Mouse (Mus musculus) testis, postnatal 10 days (tissue): ENCODE results near the gene Vamp1.
A peak's percentile ranks its signal among the peaks of the same experiment; 100 is the strongest.

Experiments
- DNase-seq: peaks from one replicate; pipeline ENCODE4 v3.0.0; 2021; ENCODE audit warnings: low spot score

Gene Vamp1

GRCm38 (mm10) chr6:125215148-125215954 is at the start of gene Vamp1:
Vamp1 (plus strand) TSS chr6:125215551.
- DNase-seq, result peak; percentile 93

GRCm38 (mm10) chr6:125166051-125166751 is 49.1 kb upstream of the Vamp1 start, which contains the start of gene Gapdh:
Gapdh (minus strand) TSS chr6:125166467.
- DNase-seq, result peak; percentile 79

- DNase-seq, result peak; percentile 48
These were observed 48.3 kb upstream of the Vamp1 start for GRCm38 (mm10) chr6:125166861-125167650.

- DNase-seq, result no peak
These were observed 47.3 kb upstream of the Vamp1 start for GRCm38 (mm10) chr6:125168086-125168485.

GRCm38 (mm10) chr6:125170194-125170593 is 45.2 kb upstream of the Vamp1 start:
- no peak for DNase-seq

GRCm38 (mm10) chr6:125172474-125172873 is 42.9 kb upstream of the Vamp1 start:
- DNase-seq, result no peak

GRCm38 (mm10) chr6:125173256-125173655 is 42.1 kb upstream of the Vamp1 start:
- no peak for DNase-seq

- no peak for DNase-seq
These were observed 39.9 kb upstream of the Vamp1 start for GRCm38 (mm10) chr6:125175469-125175868.

GRCm38 (mm10) chr6:125179601-125180000 is 35.8 kb upstream of the Vamp1 start:
- DNase-seq, result no peak

GRCm38 (mm10) chr6:125182133-125182532 is 33.2 kb upstream of the Vamp1 start:
- no peak for DNase-seq

- no peak for DNase-seq
These were observed 29.1 kb upstream of the Vamp1 start for GRCm38 (mm10) chr6:125186203-125186602.

- DNase-seq, result no peak
These were observed 24.5 kb upstream of the Vamp1 start for GRCm38 (mm10) chr6:125190816-125191215.

GRCm38 (mm10) chr6:125191332-125192015 is 23.9 kb upstream of the Vamp1 start, which contains the start of the genes Ncapd2 and Mrpl51:
Ncapd2 (minus strand) TSS chr6:125191701.
Mrpl51 (plus strand) TSS chr6:125191801.
- peak; percentile 99 for DNase-seq

GRCm38 (mm10) chr6:125192016-125192714 is 23.2 kb upstream of the Vamp1 start:
- peak; percentile 95 for DNase-seq

GRCm38 (mm10) chr6:125192841-125193240 is 22.5 kb upstream of the Vamp1 start:
- no peak for DNase-seq

GRCm38 (mm10) chr6:125193390-125193789 is 22.0 kb upstream of the Vamp1 start:
- no peak for DNase-seq

GRCm38 (mm10) chr6:125195541-125196075 is 19.7 kb upstream of the Vamp1 start:
- no peak for DNase-seq

GRCm38 (mm10) chr6:125196301-125196700 is 19.1 kb upstream of the Vamp1 start:
- DNase-seq, result no peak

- no peak for DNase-seq
These were observed 18.2 kb upstream of the Vamp1 start for GRCm38 (mm10) chr6:125197166-125197565.

GRCm38 (mm10) chr6:125210436-125210835 is 4.9 kb upstream of the Vamp1 start:
- no peak for DNase-seq

- DNase-seq, result no peak
These were observed 2.7 kb upstream of the Vamp1 start for GRCm38 (mm10) chr6:125212621-125213020.
